Comparison of ENCODE assay signal across 24 mouse cellular contexts in genomic region chr4:95202478-95202877, GRCm38 (mm10).
"Had no signal": no experiment of that assay in that cellular context is flagged by ENCODE, and none has a peak within 500 bp of the region (broad histone marks: within the 10 kb centered on the region; RNA-seq: fewer than 3 reads in every experiment).

No protein-coding gene starts in this region.

- H3K27me3 ChIP-seq: heart, embryonic 13.5 days; heart, embryonic 15.5 days; hindbrain, embryonic 12.5 days; intestine, embryonic 15.5 days; limb, embryonic 12.5 days; liver, embryonic 15.5 days had no signal

- H3K4me1 ChIP-seq: heart, embryonic 15.5 days; intestine, embryonic 15.5 days; limb, embryonic 12.5 days; liver, embryonic 15.5 days had no signal

- H3K9me3 ChIP-seq: heart, embryonic 13.5 days; heart, embryonic 15.5 days; hindbrain, embryonic 10.5 days; hindbrain, embryonic 12.5 days; intestine, embryonic 15.5 days; limb, embryonic 10.5 days; limb, embryonic 12.5 days; liver, embryonic 15.5 days had no signal

- H3K9ac ChIP-seq: heart, embryonic 13.5 days; heart, embryonic 15.5 days; hindbrain, embryonic 12.5 days; hindbrain, embryonic 14.5 days; intestine, embryonic 15.5 days; limb, embryonic 12.5 days; liver, embryonic 15.5 days had no signal

- H3K36me3 ChIP-seq: heart, embryonic 13.5 days; heart, embryonic 15.5 days; hindbrain, embryonic 10.5 days; hindbrain, embryonic 12.5 days; intestine, embryonic 15.5 days; limb, embryonic 10.5 days; limb, embryonic 12.5 days; liver, embryonic 15.5 days had no signal

- H3K4me2 ChIP-seq: heart, embryonic 13.5 days; heart, embryonic 15.5 days; hindbrain, embryonic 12.5 days; hindbrain, embryonic 14.5 days; intestine, embryonic 15.5 days; limb, embryonic 12.5 days; liver, embryonic 15.5 days had no signal

- ATAC-seq: hindbrain, embryonic 16.5 days; inflammation-experienced regulatory T-cells, adult 6 months; intestine, embryonic 15.5 days; intestine, postnatal 0 days had no signal

- DNase-seq: gastrocnemius, adult 2 months; gastrocnemius, postnatal 10 days; gastrocnemius, postnatal 25 days; heart, postnatal 14 days; heart, postnatal 36 days; kidney, adult 18-20 months; kidney, adult 8-10 months; kidney, postnatal 14 days; kidney, postnatal 4 days; lung, adult 18-20 months had no signal

- H3K27ac ChIP-seq: gastrocnemius, adult 2 months; heart, embryonic 13.5 days; heart, embryonic 15.5 days; hindbrain, embryonic 10.5 days; hindbrain, embryonic 12.5 days; hindbrain, embryonic 14.5 days; intestine, embryonic 15.5 days; layer of hippocampus, adult 2 months; left cerebral cortex, adult 2 months; limb, embryonic 10.5 days; limb, embryonic 12.5 days; liver, embryonic 15.5 days had no signal

- H3K4me3 ChIP-seq: gastrocnemius, adult 2 months; heart, embryonic 13.5 days; heart, embryonic 15.5 days; hindbrain, embryonic 10.5 days; hindbrain, embryonic 12.5 days; intestine, embryonic 15.5 days; layer of hippocampus, adult 2 months; left cerebral cortex, adult 2 months; limb, embryonic 10.5 days; limb, embryonic 12.5 days; liver, embryonic 15.5 days had no signal
